21 mouse cellular contexts compared by ENCODE assay signal in genomic region chr6:5582923-5583525, GRCm38 (mm10).
A peak's percentile ranks its signal among the peaks of the same experiment; 100 is the strongest.
DNase-seq lines count a peak whose midpoint lies in the region; ATAC-seq lines count a peak whose summit lies in the region.
"Had no signal": no experiment of that assay in that cellular context is flagged by ENCODE, and none has a peak within 500 bp of the region (broad histone marks: within the 10 kb centered on the region; RNA-seq: fewer than 3 reads in every experiment).

No protein-coding gene starts in this region.

- H3K27me3 ChIP-seq in midbrain, embryonic 13.5 days, result no peaks in the 10 kb centered on the region
- H3K27me3 ChIP-seq in midbrain, embryonic 11.5 days (ENCODE audit: control insufficient read depth, insufficient read depth, low read length), result no peaks in the 10 kb centered on the region
- H3K27me3 ChIP-seq: hindbrain, embryonic 15.5 days; neural tube, embryonic 13.5 days had no signal

- no peak overlapping the region for H3K9ac ChIP-seq in midbrain, embryonic 13.5 days (replicated peaks)
- H3K9ac ChIP-seq in midbrain, embryonic 11.5 days (ENCODE audit: low read length), result no peak overlapping the region
- H3K9ac ChIP-seq: hindbrain, embryonic 15.5 days; neural tube, embryonic 13.5 days had no signal

- ATAC-seq in megakaryocyte progenitor cell, adult 5-6 weeks (replicated peaks; ENCODE audit: poor library complexity), result 0 out of 2 replicates have a peak, but pooled peaks have one; percentile 34
- ATAC-seq in midbrain, embryonic 13.5 days, result no peak
- no peak for ATAC-seq in midbrain, embryonic 11.5 days (ENCODE audit: low FRiP score)
- ATAC-seq: forebrain, embryonic 16.5 days had no signal

- H3K4me1 ChIP-seq in midbrain, embryonic 13.5 days (replicated peaks), result no peaks in the 10 kb centered on the region
- H3K4me1 ChIP-seq in midbrain, embryonic 11.5 days (ENCODE audit: control insufficient read depth, insufficient read depth, low read length), result no peaks in the 10 kb centered on the region
- H3K4me1 ChIP-seq: hindbrain, embryonic 15.5 days; neural tube, embryonic 13.5 days had no signal

- no peak overlapping the region for H3K4me2 ChIP-seq in midbrain, embryonic 13.5 days (replicated peaks)
- H3K4me2 ChIP-seq in midbrain, embryonic 11.5 days, result no peak overlapping the region
- H3K4me2 ChIP-seq: hindbrain, embryonic 15.5 days; neural tube, embryonic 13.5 days had no signal

- H3K36me3 ChIP-seq in midbrain, embryonic 13.5 days, result no peaks in the 10 kb centered on the region
- H3K36me3 ChIP-seq in midbrain, embryonic 11.5 days (ENCODE audit: control insufficient read depth, insufficient read depth, low read length), result no peaks in the 10 kb centered on the region
- H3K36me3 ChIP-seq: hindbrain, embryonic 15.5 days; neural tube, embryonic 13.5 days had no signal

- peak; percentile 28 for DNase-seq in 3134 (ENCODE audit: extremely low read depth, insufficient read length, low spot score)
- peak; percentile 22 for DNase-seq in ES-CJ7 (ENCODE audit: low read depth, low spot score)
- DNase-seq in adipocyte (ENCODE audit: low spot score), result peak; percentile 48
- no peak for DNase-seq in right cerebral cortex, adult 18-20 months
- no peak for DNase-seq in midbrain, embryonic 11.5 days (ENCODE audit: low spot score, missing footprints)
- DNase-seq: adrenal gland, postnatal 14 days; B cell, adult 2 months; cerebellum, adult 9-10 months; heart, postnatal 4 days; kidney, adult 8-10 months; kidney, postnatal 10 days; lung, postnatal 10 days; midbrain, embryonic 14.5 days; retina, postnatal 1 day; right cerebral cortex, postnatal 4 days; thymus, postnatal 4 days had no signal

- no peak overlapping the region for H3K27ac ChIP-seq in midbrain, embryonic 13.5 days
- no peak overlapping the region for H3K27ac ChIP-seq in midbrain, embryonic 11.5 days (ENCODE audit: low read depth, low read length)
- H3K27ac ChIP-seq: hindbrain, embryonic 15.5 days; neural tube, embryonic 13.5 days had no signal

- H3K9me3 ChIP-seq in midbrain, embryonic 13.5 days, result no peaks in the 10 kb centered on the region
- no peaks in the 10 kb centered on the region for H3K9me3 ChIP-seq in midbrain, embryonic 11.5 days (ENCODE audit: control insufficient read depth, low read length)
- H3K9me3 ChIP-seq: hindbrain, embryonic 15.5 days; neural tube, embryonic 13.5 days had no signal

- no peak overlapping the region for H3K4me3 ChIP-seq in midbrain, embryonic 13.5 days (replicated peaks)
- H3K4me3 ChIP-seq in midbrain, embryonic 11.5 days (ENCODE audit: low read depth, low read length), result no peak overlapping the region
- H3K4me3 ChIP-seq: hindbrain, embryonic 15.5 days; neural tube, embryonic 13.5 days had no signal

- WGBS in midbrain, embryonic 13.5 days, result 78% methylated on average over 2 of the region's 2 CpGs
- WGBS in midbrain, embryonic 11.5 days, result 82% methylated on average over 2 of the region's 2 CpGs

Comparison
In these comparisons a context has a peak if more than half of its experiments do, and no peak if none do; other contexts are left out.
1. DNase-seq: peak in 3134 (single experiment), ES-CJ7 (single experiment) and adipocyte (single experiment); none in right cerebral cortex, adult 18-20 months (single experiment) and midbrain, embryonic 11.5 days (single experiment).